Mouse (Mus musculus) cerebellum, adult 11-12 months (tissue): ENCODE data around the gene Acot5.
A peak's percentile ranks its signal among the peaks of the same experiment; 100 is the strongest.
"Not testable (repeated sequence)": the region's sequence is repeated elsewhere in the genome, so short reads cannot be mapped to it uniquely, and the experiment has no call there.

Experiments
- DNase-seq: peaks from one replicate; pipeline ENCODE4 v3.0.0; 2022

The Acot5 gene

GRCm38 (mm10) chr12:84068986-84069385, at the start of gene Acot5:
Gene Acot5, plus strand, starts transcription at chr12:84069325.
- no peak for DNase-seq

- not testable (repeated sequence) for DNase-seq
Observed at GRCm38 (mm10) chr12:84020528-84020927, 48.6 kb upstream of the Acot5 start.

DNA sequence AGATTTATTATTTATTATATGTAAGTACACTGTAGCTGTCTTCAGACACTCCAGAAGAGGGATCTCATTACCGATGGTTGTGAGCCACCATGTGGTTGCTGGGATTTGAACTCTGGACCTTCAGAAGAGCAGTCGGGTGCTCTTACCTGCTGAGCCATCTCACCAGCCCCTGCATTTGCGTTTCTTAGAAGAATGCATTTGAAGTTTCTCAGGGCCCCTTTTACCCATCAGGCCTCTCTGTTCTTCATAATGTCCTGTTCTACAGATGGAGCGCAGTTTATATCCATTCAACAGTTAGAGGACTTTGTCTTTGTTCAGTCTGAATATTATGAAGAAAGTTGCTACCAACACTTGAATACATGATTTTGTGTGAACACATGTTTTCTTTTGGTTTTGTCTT, 46.9 kb upstream of the Acot5 start:
- not testable (repeated sequence) for DNase-seq

- no peak for DNase-seq
Observed at GRCm38 (mm10) chr12:84023052-84023745, 45.9 kb upstream of the Acot5 start.

DNA sequence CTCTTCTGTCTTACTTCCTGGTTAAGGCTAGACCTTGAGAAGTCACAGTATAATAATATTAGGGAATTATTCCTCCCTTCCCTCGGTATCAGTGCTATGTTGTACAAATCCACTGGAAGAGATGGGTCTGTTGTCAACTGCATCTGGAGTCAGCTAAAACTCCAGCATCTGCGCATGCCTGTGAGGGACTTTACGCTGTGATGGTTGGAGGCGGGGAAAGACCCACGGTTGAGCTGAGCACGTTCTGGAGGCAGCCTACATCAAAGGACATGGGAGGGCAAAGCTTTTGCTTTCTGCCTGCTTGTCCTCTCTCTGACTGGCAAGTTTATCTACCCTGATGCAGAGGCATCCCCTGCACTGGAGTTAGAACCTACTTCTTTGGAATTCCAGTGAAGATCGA, 43.2 kb upstream of the Acot5 start:
- no peak for DNase-seq

DNA sequence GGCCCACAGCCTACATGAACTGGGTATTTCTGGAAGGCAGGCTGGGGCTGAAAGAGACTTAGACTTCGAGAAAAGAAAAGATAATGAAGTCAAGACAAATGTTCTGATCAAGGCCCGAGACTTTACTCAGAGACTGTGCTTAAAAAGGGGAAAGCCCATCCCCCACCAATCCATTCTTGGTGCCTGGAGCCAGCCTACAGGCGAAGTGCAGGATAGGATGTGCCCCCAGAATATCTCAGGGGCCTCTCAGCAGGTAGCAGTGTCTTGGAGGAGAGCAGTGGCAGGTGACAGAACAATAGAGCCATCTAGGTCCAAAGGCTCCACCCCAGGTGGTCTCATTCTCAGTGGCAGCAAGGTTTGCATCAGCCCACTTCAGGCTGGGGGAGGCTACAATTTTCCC, 40.8 kb upstream of the Acot5 start:
- not testable (repeated sequence) for DNase-seq

GRCm38 (mm10) chr12:84029043-84029442, 40.1 kb upstream of the Acot5 start:
- DNase-seq = not testable (repeated sequence)

GRCm38 (mm10) chr12:84030659-84031332, 38.3 kb upstream of the Acot5 start:
- DNase-seq = peak; percentile 63

DNA sequence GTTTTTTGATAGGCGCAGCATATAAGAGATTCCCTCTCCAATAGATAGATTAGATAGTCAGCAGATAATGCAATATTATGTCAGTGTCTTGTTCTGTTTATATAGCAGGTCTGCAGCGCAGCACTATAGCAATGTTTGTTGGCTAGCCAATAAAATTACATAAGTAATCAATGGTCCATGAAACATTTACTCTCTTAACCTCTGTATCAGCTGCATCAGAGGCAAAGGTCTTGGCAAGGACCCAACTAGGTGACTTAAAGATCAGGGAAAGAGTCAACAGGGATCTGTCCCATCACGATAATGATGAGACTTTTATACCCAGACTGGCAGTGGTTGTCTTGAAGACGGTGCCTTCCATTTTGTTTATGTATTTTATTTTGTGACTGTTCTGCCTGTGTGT, 36.3 kb upstream of the Acot5 start:
- no peak for DNase-seq

DNA sequence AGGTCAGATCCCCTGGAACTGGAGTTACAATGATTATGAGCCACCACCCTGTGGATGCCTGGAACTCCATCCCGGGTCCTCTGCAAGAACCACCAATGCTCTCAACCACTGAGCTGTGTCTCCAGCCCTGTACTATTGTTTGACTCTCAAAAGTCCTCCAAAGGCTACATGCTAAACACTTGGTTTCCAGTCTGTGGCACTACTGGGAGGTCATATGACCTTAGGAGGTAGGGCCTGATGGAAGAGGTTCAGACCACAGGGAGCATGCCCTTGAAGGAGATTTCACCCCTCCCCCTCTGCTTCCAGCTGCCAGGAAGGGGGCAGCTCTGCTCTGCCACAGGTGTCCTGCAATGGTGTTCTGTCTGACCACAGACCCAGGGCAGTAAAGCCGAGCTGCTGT, 35.8 kb upstream of the Acot5 start:
- not testable (repeated sequence) for DNase-seq

DNA sequence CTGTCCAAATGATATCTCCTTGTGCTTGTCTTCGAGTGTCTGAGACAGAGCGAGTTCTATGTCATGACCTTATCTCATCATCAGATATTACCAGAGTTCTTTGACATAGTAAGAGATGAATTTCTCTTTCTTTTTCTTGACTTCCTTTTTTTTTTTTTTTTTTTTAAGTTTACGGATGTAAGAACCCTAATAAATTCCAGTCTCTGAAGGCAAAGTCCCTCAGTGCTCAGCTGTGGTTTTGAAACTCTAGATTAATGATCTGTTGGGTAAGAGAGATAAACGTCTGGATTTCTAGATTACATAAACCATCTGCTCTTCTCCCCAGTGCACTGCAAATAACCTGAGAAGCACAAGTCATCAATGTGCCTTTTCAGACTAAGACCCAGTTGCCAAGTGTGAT, 35.0 kb upstream of the Acot5 start:
- no peak for DNase-seq

DNA sequence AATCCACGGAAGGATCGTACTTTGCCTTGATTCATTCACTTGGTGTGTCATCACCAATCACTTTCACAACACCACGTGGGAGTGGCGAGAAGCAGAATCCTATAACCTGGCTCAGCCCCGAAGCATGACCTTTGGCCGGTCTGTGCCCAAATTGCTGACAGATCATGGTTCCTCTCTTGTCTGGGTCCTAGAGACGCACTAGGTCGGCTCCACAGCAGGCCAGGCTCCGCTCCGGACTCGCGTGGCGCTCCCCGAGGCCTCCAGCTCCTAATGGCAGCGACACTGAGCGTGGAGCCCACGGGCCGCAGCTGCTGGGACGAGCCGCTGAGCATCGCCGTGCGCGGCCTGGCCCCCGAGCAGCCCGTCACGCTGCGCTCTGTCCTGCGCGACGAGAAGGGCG, 30.9 kb upstream of the Acot5 start, which contains the start of gene Acot4:
TSS of gene Acot4 (plus strand) at position 139 of the 400 bp plus-strand sequence.
- DNase-seq = not testable (repeated sequence)

GRCm38 (mm10) chr12:84038691-84039111, 30.4 kb upstream of the Acot5 start, which contains the start of gene Gm49366:
Gene Gm49366, plus strand, starts transcription at chr12:84038935.
- peak; percentile 62 for DNase-seq

GRCm38 (mm10) chr12:84042248-84042647, 26.9 kb upstream of the Acot5 start:
- DNase-seq = no peak

DNA sequence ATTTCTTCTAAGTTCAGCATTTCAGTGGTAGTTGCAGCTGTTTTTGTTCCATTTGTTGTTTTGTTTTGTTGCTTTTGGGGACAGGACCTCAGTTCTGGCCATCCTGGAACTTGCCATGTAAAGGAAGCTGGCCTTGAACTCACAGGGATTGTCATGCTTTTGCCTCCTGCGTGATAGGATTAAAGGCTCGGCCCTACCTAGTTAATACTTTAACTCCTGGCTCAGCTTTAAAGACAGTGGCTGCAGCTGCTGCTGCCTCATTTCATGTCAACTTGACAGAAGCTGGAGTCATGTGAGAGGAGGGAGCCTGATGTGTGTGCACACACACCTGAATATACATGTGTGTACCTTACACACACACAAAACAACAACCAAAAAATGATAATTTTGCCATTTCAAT, 25.1 kb upstream of the Acot5 start:
- DNase-seq = no peak

DNA sequence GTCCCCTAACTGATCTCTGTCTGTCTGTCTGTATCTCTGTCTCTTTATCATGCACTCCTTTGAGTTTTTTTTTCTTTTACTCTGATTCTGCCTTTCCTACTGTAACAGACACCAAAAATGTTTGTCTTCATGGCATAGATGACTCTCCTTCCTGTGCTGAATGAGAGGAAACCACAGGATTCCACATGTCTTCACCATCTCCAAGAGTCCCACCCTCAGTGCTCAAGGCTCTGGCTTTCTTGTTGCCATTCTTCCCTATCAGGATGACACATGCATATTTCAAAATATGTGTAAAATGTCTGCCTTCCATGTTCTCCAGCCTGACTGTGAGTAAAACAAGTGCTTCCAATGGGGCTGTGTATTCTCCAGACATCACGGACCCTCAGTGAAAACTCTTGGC, 22.2 kb upstream of the Acot5 start:
- no peak for DNase-seq

- DNase-seq = not testable (repeated sequence)
Observed at GRCm38 (mm10) chr12:84050744-84051143, 18.4 kb upstream of the Acot5 start.

DNA sequence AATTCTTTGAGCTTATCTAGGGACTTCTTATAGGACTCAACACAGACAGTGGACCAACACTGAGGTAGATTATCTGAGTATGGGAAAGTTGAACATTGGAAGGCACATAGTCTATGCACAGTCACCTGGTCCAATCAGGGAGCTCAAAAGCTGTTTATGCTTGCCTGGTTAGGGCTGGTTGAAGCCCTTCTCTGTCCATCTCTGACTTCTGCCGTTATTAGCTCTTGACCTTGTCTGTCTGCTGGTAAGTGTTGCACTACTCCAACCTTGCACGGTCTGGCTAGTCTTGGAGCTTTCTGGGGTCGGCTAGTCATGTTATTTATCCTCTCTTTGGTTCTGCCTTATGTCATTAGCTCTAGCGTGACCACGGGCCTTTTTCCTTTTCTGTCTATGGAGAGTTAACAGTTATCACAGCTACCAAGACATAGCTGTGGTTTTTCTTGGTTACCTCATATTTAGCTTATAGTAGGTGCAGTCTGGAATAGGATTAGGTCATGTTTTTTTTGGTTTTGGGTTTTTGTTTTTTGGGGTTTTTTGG, 17.1 kb upstream of the Acot5 start, which contains the start of gene Acot3:
TSS of gene Acot3 (plus strand) at position 208 of the 538 bp plus-strand sequence.
- no peak for DNase-seq

DNA sequence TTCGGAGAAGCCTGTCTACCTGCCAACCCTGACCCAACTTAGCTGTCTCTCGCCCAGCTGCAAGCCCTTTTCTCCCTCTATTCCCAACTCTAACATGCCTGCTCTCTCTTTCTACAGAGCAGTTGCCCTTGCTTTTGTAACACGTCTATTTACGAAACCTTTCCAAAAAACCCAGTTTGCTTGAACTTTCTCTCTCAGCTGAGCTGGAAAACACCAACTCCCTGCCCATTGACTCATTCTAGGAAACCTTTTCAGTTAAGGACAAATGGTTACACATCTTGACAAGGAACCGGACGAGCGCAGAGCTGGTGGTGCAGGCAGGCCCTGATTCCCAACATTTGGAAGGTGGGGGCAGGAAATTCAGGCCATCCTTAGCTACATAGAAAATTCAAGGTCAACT, 16.5 kb upstream of the Acot5 start:
- DNase-seq = no peak

- DNase-seq = no peak
Observed at GRCm38 (mm10) chr12:84053173-84053572, 16.0 kb upstream of the Acot5 start.

GRCm38 (mm10) chr12:84053679-84054391, 15.3 kb upstream of the Acot5 start:
- DNase-seq = no peak

DNA sequence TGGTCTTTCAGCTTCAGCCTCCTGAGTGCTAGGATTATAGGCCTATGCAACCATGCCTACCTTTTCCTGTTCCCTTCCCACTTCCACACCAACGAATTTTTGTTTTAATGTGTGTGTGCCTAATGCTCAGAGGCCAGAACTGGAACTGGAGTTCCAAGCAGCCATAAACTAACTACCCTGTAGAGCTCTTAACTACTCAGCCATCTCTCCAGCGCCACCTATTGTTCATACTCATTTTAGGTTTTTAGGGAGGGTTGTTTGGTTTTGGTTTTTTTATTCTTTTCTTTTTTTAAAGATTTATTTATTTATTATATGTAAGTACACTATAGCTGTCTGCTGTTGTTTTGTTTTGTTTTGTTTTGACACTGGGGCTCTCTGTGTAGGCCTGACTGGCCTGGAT, 8.2 kb upstream of the Acot5 start:
- DNase-seq = no peak

GRCm38 (mm10) chr12:84062336-84062735, 6.8 kb upstream of the Acot5 start:
- no peak for DNase-seq
